Mouse (Mus musculus): ENCODE results near the gene Bcl11a. TPM values are rescaled to one million over a fixed set of nuclear protein-coding genes. Genes with fewer than 3 reads are reported as not detected.
A peak's percentile ranks its signal among the peaks of the same experiment; 100 is the strongest.

The Bcl11a gene
- polyA plus RNA-seq, 1 experiment, result 24.2 TPM

- no peak for DNase-seq (ENCODE audit: low read depth in 1 of 2, low spot score in 2 of 2)
- H3K27me3 ChIP-seq (ENCODE audit: control insufficient read depth, insufficient read depth, low read length), result no peaks in the 10 kb centered on the region
- no peaks in the 10 kb centered on the region; the same call in 1 of the 2 replicates for H3K36me3 ChIP-seq (ENCODE audit: control insufficient read depth, insufficient read depth, low read length)
- H3K27ac ChIP-seq (ENCODE audit: insufficient read depth, low read length), result no peak overlapping the region
- 89% methylated on average over 5 of the region's 5 CpGs for WGBS
- no peak overlapping the region for H3K4me3 ChIP-seq (ENCODE audit: extremely low read depth, insufficient read depth, insufficient read length)
- TF ChIP-seq CTCF (IDR thresholded peaks at IDR 0.05; ENCODE audit: extremely low read depth, insufficient read depth, insufficient read length, insufficient replicate concordance), result no peak
- TF ChIP-seq POLR2A (IDR thresholded peaks at IDR 0.05; ENCODE audit: low read depth, low read length), result no peak
- peaks cover 59% of the 10 kb centered on the region; the same call in 1 of the 2 replicates for H3K4me1 ChIP-seq (ENCODE audit: control insufficient read depth, insufficient read depth, insufficient read length)
Measured at GRCm38 (mm10) chr11:24133928-24134327, 56.1 kb downstream of the Bcl11a start.

- WGBS, result 71% methylated on average over 2 of the region's 2 CpGs
- Histone ChIP-seq H3K36me3 (ENCODE audit: control insufficient read depth, insufficient read depth, low read length) (no peaks in the 10 kb centered on the region; the same call in 1 of the 2 replicates), H3K4me3 (ENCODE audit: extremely low read depth, insufficient read depth, insufficient read length) (no peak overlapping the region), H3K27me3 (ENCODE audit: control insufficient read depth, insufficient read depth, low read length) (no peaks in the 10 kb centered on the region), H3K4me1 (ENCODE audit: control insufficient read depth, insufficient read depth, insufficient read length) (peaks cover 57% of the 10 kb centered on the region; the same call in 1 of the 2 replicates), H3K27ac (ENCODE audit: insufficient read depth, low read length) (no peak overlapping the region)
- no peak for TF ChIP-seq CTCF (IDR thresholded peaks at IDR 0.05; ENCODE audit: extremely low read depth, insufficient read depth, insufficient read length, insufficient replicate concordance)
- no peak for TF ChIP-seq POLR2A (IDR thresholded peaks at IDR 0.05; ENCODE audit: low read depth, low read length)
- no peak for DNase-seq (ENCODE audit: low read depth in 1 of 2, low spot score in 2 of 2)
Measured at GRCm38 (mm10) chr11:24135244-24135643, 57.4 kb downstream of the Bcl11a start.

- H3K4me3 ChIP-seq (ENCODE audit: extremely low read depth, insufficient read depth, insufficient read length), result no peak overlapping the region
Measured at GRCm38 (mm10) chr11:24136084-24136785, 58.4 kb downstream of the Bcl11a start.

GRCm38 (mm10) chr11:24137891-24138290 lies 60.0 kb downstream of the Bcl11a start:
- Histone ChIP-seq H3K27ac (ENCODE audit: insufficient read depth, low read length) (peak overlapping the region; percentile 29; the same call in 1 of the 2 replicates), H3K27me3 (ENCODE audit: control insufficient read depth, insufficient read depth, low read length) (no peaks in the 10 kb centered on the region), H3K36me3 (ENCODE audit: control insufficient read depth, insufficient read depth, low read length) (no peaks in the 10 kb centered on the region; the same call in 1 of the 2 replicates), H3K4me1 (ENCODE audit: control insufficient read depth, insufficient read depth, insufficient read length) (peaks cover 60% of the 10 kb centered on the region; the same call in 1 of the 2 replicates), H3K4me3 (ENCODE audit: extremely low read depth, insufficient read depth, insufficient read length) (no peak overlapping the region)
- TF ChIP-seq CTCF (IDR thresholded peaks at IDR 0.05; ENCODE audit: extremely low read depth, insufficient read depth, insufficient read length, insufficient replicate concordance), result no peak
- no peak for TF ChIP-seq POLR2A (IDR thresholded peaks at IDR 0.05; ENCODE audit: low read depth, low read length)
- DNase-seq (ENCODE audit: low read depth in 1 of 2, low spot score in 2 of 2), result no peak
- WGBS, result 92% methylated on average over 2 of the region's 2 CpGs

More at GRCm38 (mm10) chr11:24136084-24136785, 58.4 kb downstream of the Bcl11a start:
- TF ChIP-seq CTCF (IDR thresholded peaks at IDR 0.05; ENCODE audit: extremely low read depth, insufficient read depth, insufficient read length, insufficient replicate concordance) (no peak), POLR2A (IDR thresholded peaks at IDR 0.05; ENCODE audit: low read depth, low read length) (no peak)
- no peak for DNase-seq (ENCODE audit: low read depth in 1 of 2, low spot score in 2 of 2)
- Histone ChIP-seq H3K27ac (ENCODE audit: insufficient read depth, low read length) (peak overlapping the region; percentile 29; the same call in 1 of the 2 replicates), H3K36me3 (ENCODE audit: control insufficient read depth, insufficient read depth, low read length) (no peaks in the 10 kb centered on the region; the same call in 1 of the 2 replicates), H3K4me1 (ENCODE audit: control insufficient read depth, insufficient read depth, insufficient read length) (peaks cover 59% of the 10 kb centered on the region; the same call in 1 of the 2 replicates), H3K27me3 (ENCODE audit: control insufficient read depth, insufficient read depth, low read length) (no peaks in the 10 kb centered on the region)
- 69% methylated on average over 6 of the region's 6 CpGs for whole genome bisulfite sequencing

GRCm38 (mm10) chr11:24138600-24139375 lies 60.9 kb downstream of the Bcl11a start:
- no peak for TF ChIP-seq CTCF (IDR thresholded peaks at IDR 0.05; ENCODE audit: extremely low read depth, insufficient read depth, insufficient read length, insufficient replicate concordance)
- no peak for TF ChIP-seq POLR2A (IDR thresholded peaks at IDR 0.05; ENCODE audit: low read depth, low read length)
- Histone ChIP-seq H3K4me1 (ENCODE audit: control insufficient read depth, insufficient read depth, insufficient read length) (peaks cover 61% of the 10 kb centered on the region; the same call in 1 of the 2 replicates), H3K4me3 (ENCODE audit: extremely low read depth, insufficient read depth, insufficient read length) (no peak overlapping the region), H3K27me3 (ENCODE audit: control insufficient read depth, insufficient read depth, low read length) (no peaks in the 10 kb centered on the region), H3K27ac (ENCODE audit: insufficient read depth, low read length) (peak overlapping the region; percentile 82), H3K36me3 (ENCODE audit: control insufficient read depth, insufficient read depth, low read length) (peaks cover 2% of the 10 kb centered on the region; the same call in 1 of the 2 replicates)
- WGBS, result 32% methylated on average over 9 of the region's 9 CpGs
- DNase-seq (ENCODE audit: low read depth in 1 of 2, low spot score in 2 of 2), result peak in 1 of 2 experiments; percentile 19

- DNase-seq (ENCODE audit: low read depth in 1 of 2, low spot score in 2 of 2), result no peak
- peaks cover 2% of the 10 kb centered on the region; the same call in 1 of the 2 replicates for H3K36me3 ChIP-seq (ENCODE audit: control insufficient read depth, insufficient read depth, low read length)
- no peaks in the 10 kb centered on the region for H3K27me3 ChIP-seq (ENCODE audit: control insufficient read depth, insufficient read depth, low read length)
- peaks cover 63% of the 10 kb centered on the region; the same call in 1 of the 2 replicates for H3K4me1 ChIP-seq (ENCODE audit: control insufficient read depth, insufficient read depth, insufficient read length)
- TF ChIP-seq CTCF (IDR thresholded peaks at IDR 0.05; ENCODE audit: extremely low read depth, insufficient read depth, insufficient read length, insufficient replicate concordance), result no peak
- no peak for TF ChIP-seq POLR2A (IDR thresholded peaks at IDR 0.05; ENCODE audit: low read depth, low read length)
- WGBS, result 34% methylated on average over 6 of the region's 6 CpGs
- no peak overlapping the region for H3K4me3 ChIP-seq (ENCODE audit: extremely low read depth, insufficient read depth, insufficient read length)
- peak overlapping the region; percentile 82 for H3K27ac ChIP-seq (ENCODE audit: insufficient read depth, low read length)
Measured at GRCm38 (mm10) chr11:24139432-24139831, 61.6 kb downstream of the Bcl11a start.

Measured in spleen, adult 2 months (tissue).